Mouse (Mus musculus) MEL (cell line): ENCODE measurements around the gene Bdkrb2.

Experiments used
- MYC ChIP-seq: IDR thresholded peaks from 2 replicates; pipeline ENCODE4 v1.6.1; 2011; ENCODE audit warnings: low read depth, mild to moderate bottlenecking, low read length, improper control_type of control experiment, moderate library complexity
- POLR2A ChIP-seq, 2 experiments: IDR thresholded peaks; 2 replicates each; pipeline ENCODE4 v1.6.1; 2011 to 2012; ENCODE audit warnings: low read length in 2 of 2, mild to moderate bottlenecking in 2 of 2, control low read depth in 1 of 2, improper control_type of control experiment in 1 of 2, low read depth in 1 of 2, moderate library complexity in 1 of 2; ENCODE audit not compliant: control insufficient read depth in 1 of 2, insufficient read depth in 1 of 2, poor library complexity in 1 of 2
- USF2 ChIP-seq, 2 experiments: IDR thresholded peaks; 2 replicates each; pipeline ENCODE4 v1.6.1; 2011 to 2012; ENCODE audit warnings: improper control_type of control experiment in 2 of 2, low read length in 2 of 2, borderline replicate concordance in 1 of 2, inconsistent platforms in 1 of 2, low read depth in 1 of 2, mild to moderate bottlenecking in 1 of 2; ENCODE audit not compliant: insufficient read depth in 1 of 2

- TF ChIP-seq USF2 (IDR thresholded peaks at IDR 0.05; ENCODE audit: borderline replicate concordance in 1 of 2, insufficient read depth in 1 of 2, low read depth in 1 of 2, low read length in 2 of 2): no peak
- TF ChIP-seq POLR2A (IDR thresholded peaks at IDR 0.05; ENCODE audit: control insufficient read depth in 1 of 2, insufficient read depth in 1 of 2, low read depth in 1 of 2, low read length in 2 of 2, poor library complexity in 1 of 2): no peak
- TF ChIP-seq MYC: no peak
Measured at GRCm38 (mm10) chr12:105622048-105622447, 59.0 kb downstream of the Bdkrb2 start.
